Mouse (Mus musculus) MEL (cell line): ENCODE results near the gene Pnpla2. TPM values are rescaled to one million over a fixed set of nuclear protein-coding genes. Genes with fewer than 3 reads are reported as not detected.

ENCODE experiments used
- DNase-seq: peaks from one replicate; pipeline ENCODE4 v3.0.0; 2011; ENCODE audit warnings: low read depth, low spot score
- H3K27ac ChIP-seq: 2 replicates; pipeline ENCODE4 v1.5.1; 2012; ENCODE audit warnings: low read depth, mild to moderate bottlenecking, control low read depth, low read length, moderate library complexity; ENCODE audit not compliant: control insufficient read depth
- H3K27me3 ChIP-seq, 2 experiments: fragments of 150-350 bp in 1 of 2; sonication (generic) in 1 of 2; 2 replicates each; pipeline ENCODE4 v1.6.1; 2012; ENCODE audit warnings: low read length in 2 of 2, mild to moderate bottlenecking in 2 of 2, improper control_type of control experiment in 1 of 2, moderate library complexity in 1 of 2; ENCODE audit not compliant: insufficient read depth in 2 of 2, control insufficient read depth in 1 of 2
- H3K36me3 ChIP-seq, 2 experiments: 2 replicates each; pipeline ENCODE4 v1.6.1; 2012 to 2014; ENCODE audit warnings: low read length in 2 of 2, improper control_type of control experiment in 1 of 2, inconsistent platforms in 1 of 2, mild to moderate bottlenecking in 1 of 2; ENCODE audit not compliant: insufficient read depth in 2 of 2, control insufficient read depth in 1 of 2
- H3K4me1 ChIP-seq, 2 experiments: fragments of 150-350 bp in 1 of 2; sonication (generic) in 1 of 2; 2 replicates each; pipeline ENCODE4 v1.6.1; 2012; ENCODE audit warnings: low read length in 2 of 2, improper control_type of control experiment in 1 of 2, mild to moderate bottlenecking in 1 of 2; ENCODE audit not compliant: insufficient read depth in 2 of 2, control insufficient read depth in 1 of 2
- H3K4me3 ChIP-seq, 2 experiments: fragments of 150-350 bp in 1 of 2; sonication (generic) in 1 of 2; 2 replicates each; pipeline ENCODE4 v1.5.1; 2012; ENCODE audit warnings: low read depth in 2 of 2, low read length in 2 of 2, mild to moderate bottlenecking in 2 of 2, moderate library complexity in 2 of 2, control low read depth in 1 of 2, improper control_type of control experiment in 1 of 2; ENCODE audit not compliant: control insufficient read depth in 1 of 2, insufficient read depth in 1 of 2
- H3K79me2 ChIP-seq: 2 replicates; pipeline ENCODE4 v1.6.1; 2012; ENCODE audit warnings: mild to moderate bottlenecking, low read length, moderate library complexity; ENCODE audit not compliant: control insufficient read depth, poor library complexity, insufficient read depth
- H3K9ac ChIP-seq: 2 replicates; pipeline ENCODE4 v1.6.1; 2012; ENCODE audit warnings: low read depth, mild to moderate bottlenecking, control low read depth, low read length, moderate library complexity; ENCODE audit not compliant: control insufficient read depth, poor library complexity, severe bottlenecking
- H3K9me3 ChIP-seq: fragments of 150-350 bp; sonication (generic); replicated peaks from 2 replicates; pipeline ENCODE4 v1.6.1; 2012; ENCODE audit warnings: mild to moderate bottlenecking, low read length, improper control_type of control experiment, moderate library complexity; ENCODE audit not compliant: insufficient read depth
- BHLHE40 ChIP-seq: IDR thresholded peaks from 2 replicates; pipeline ENCODE4 v1.6.1; 2012; ENCODE audit warnings: low read depth, mild to moderate bottlenecking, inconsistent platforms, low read length, improper control_type of control experiment, borderline replicate concordance
- CHD1 ChIP-seq: IDR thresholded peaks from 2 replicates; pipeline ENCODE4 v1.6.1; 2012; ENCODE audit warnings: low read depth, mild to moderate bottlenecking, inconsistent platforms, low read length, improper control_type of control experiment
- CHD2 ChIP-seq: IDR thresholded peaks from 2 replicates; pipeline ENCODE4 v1.6.1; 2011; ENCODE audit warnings: low read length, improper control_type of control experiment
- ELF1 ChIP-seq: IDR thresholded peaks from 2 replicates; pipeline ENCODE4 v1.6.1; 2014; ENCODE audit warnings: low read depth, mild to moderate bottlenecking, inconsistent platforms, low read length, improper control_type of control experiment, moderate library complexity
- EP300 ChIP-seq, 2 experiments: IDR thresholded peaks; 2 replicates each; pipeline ENCODE4 v1.6.1; 2011; ENCODE audit warnings: improper control_type of control experiment in 2 of 2, low read length in 2 of 2, low read depth in 1 of 2, mild to moderate bottlenecking in 1 of 2
- ETS1 ChIP-seq: IDR thresholded peaks from 2 replicates; pipeline ENCODE4 v1.6.1; 2012; ENCODE audit warnings: low read depth, mild to moderate bottlenecking, inconsistent platforms, low read length, improper control_type of control experiment, moderate library complexity
- GATA1 ChIP-seq: IDR thresholded peaks from 2 replicates; pipeline ENCODE4 v1.6.1; 2011; ENCODE audit warnings: low read depth, low read length, improper control_type of control experiment
- HCFC1 ChIP-seq: IDR thresholded peaks from 2 replicates; pipeline ENCODE4 v1.6.1; 2012; ENCODE audit warnings: low read depth, mild to moderate bottlenecking, inconsistent platforms, low read length, improper control_type of control experiment, moderate library complexity
- JUND ChIP-seq: IDR thresholded peaks from 2 replicates; pipeline ENCODE4 v1.6.1; 2011; ENCODE audit warnings: low read depth, mild to moderate bottlenecking, improper control_type of control experiment, low read length
- KAT2A ChIP-seq: conservative IDR thresholded peaks from 2 replicates; pipeline ENCODE4 v1.6.1; 2012; ENCODE audit warnings: low read depth, low read length, improper control_type of control experiment, inconsistent platforms
- MAX ChIP-seq: IDR thresholded peaks from 2 replicates; pipeline ENCODE4 v1.6.1; 2011; ENCODE audit warnings: low read length, improper control_type of control experiment
- MAZ ChIP-seq: IDR thresholded peaks from 2 replicates; pipeline ENCODE4 v1.6.1; 2012; ENCODE audit warnings: low read depth, mild to moderate bottlenecking, inconsistent platforms, low read length, improper control_type of control experiment
- MEF2A ChIP-seq: IDR thresholded peaks from 2 replicates; pipeline ENCODE4 v1.6.1; 2014; ENCODE audit warnings: low read depth, mild to moderate bottlenecking, inconsistent platforms, low read length, improper control_type of control experiment; ENCODE audit not compliant: poor library complexity, insufficient replicate concordance, severe bottlenecking; ENCODE audit errors: extremely low read depth
- MXI1 ChIP-seq: IDR thresholded peaks from 2 replicates; pipeline ENCODE4 v1.6.1; 2011; ENCODE audit warnings: mild to moderate bottlenecking, low read depth, low read length, improper control_type of control experiment
- NELFE ChIP-seq: IDR thresholded peaks from 2 replicates; pipeline ENCODE4 v1.6.1; 2011; ENCODE audit warnings: low read depth, low read length, improper control_type of control experiment
- POLR2A ChIP-seq, 2 experiments: IDR thresholded peaks; 2 replicates each; pipeline ENCODE4 v1.6.1; 2011 to 2012; ENCODE audit warnings: low read length in 2 of 2, mild to moderate bottlenecking in 2 of 2, control low read depth in 1 of 2, improper control_type of control experiment in 1 of 2, low read depth in 1 of 2, moderate library complexity in 1 of 2; ENCODE audit not compliant: control insufficient read depth in 1 of 2, insufficient read depth in 1 of 2, poor library complexity in 1 of 2
- POLR2AphosphoS5 ChIP-seq: IDR thresholded peaks from 2 replicates; pipeline ENCODE4 v1.6.1; 2012; ENCODE audit warnings: low read depth, borderline replicate concordance, mild to moderate bottlenecking, inconsistent platforms, low read length, moderate library complexity, mixed read lengths
- RAD21 ChIP-seq: IDR thresholded peaks from 2 replicates; pipeline ENCODE4 v1.6.1; 2011; ENCODE audit warnings: mild to moderate bottlenecking, low read depth, low read length, improper control_type of control experiment
- SIN3A ChIP-seq: IDR thresholded peaks from 2 replicates; pipeline ENCODE4 v1.6.1; 2012; ENCODE audit warnings: low read length, improper control_type of control experiment, inconsistent platforms
- TAL1 ChIP-seq: IDR thresholded peaks from 2 replicates; pipeline ENCODE4 v1.6.1; 2012; ENCODE audit warnings: mild to moderate bottlenecking, inconsistent platforms, low read length, moderate library complexity, mixed read lengths
- TCF12 ChIP-seq: IDR thresholded peaks from 2 replicates; pipeline ENCODE4 v1.6.1; 2014; ENCODE audit warnings: low read depth, mild to moderate bottlenecking, inconsistent platforms, low read length, improper control_type of control experiment, moderate library complexity
- UBTF ChIP-seq: IDR thresholded peaks from 2 replicates; pipeline ENCODE4 v1.6.1; 2012; ENCODE audit warnings: low read depth, mild to moderate bottlenecking, inconsistent platforms, low read length, improper control_type of control experiment, moderate library complexity, borderline replicate concordance; ENCODE audit not compliant: insufficient read depth
- USF1 ChIP-seq: IDR thresholded peaks from 2 replicates; pipeline ENCODE4 v1.6.1; 2014; ENCODE audit warnings: low read depth, mild to moderate bottlenecking, inconsistent platforms, low read length, improper control_type of control experiment, moderate library complexity
- USF2 ChIP-seq, 2 experiments: IDR thresholded peaks; 2 replicates each; pipeline ENCODE4 v1.6.1; 2011 to 2012; ENCODE audit warnings: improper control_type of control experiment in 2 of 2, low read length in 2 of 2, borderline replicate concordance in 1 of 2, inconsistent platforms in 1 of 2, low read depth in 1 of 2, mild to moderate bottlenecking in 1 of 2; ENCODE audit not compliant: insufficient read depth in 1 of 2
- ZC3H11A ChIP-seq: IDR thresholded peaks from 2 replicates; pipeline ENCODE4 v1.6.1; 2012; ENCODE audit warnings: low read depth, mild to moderate bottlenecking, inconsistent platforms, low read length, improper control_type of control experiment
- ZNF384 ChIP-seq: IDR thresholded peaks from 2 replicates; pipeline ENCODE4 v1.6.1; 2012; ENCODE audit warnings: low read depth, mild to moderate bottlenecking, inconsistent platforms, low read length, improper control_type of control experiment
- polyA plus RNA-seq, 2 experiments: library from polyadenylated mRNA; stranded (reverse) in 1 of 2; unstranded in 1 of 2; fragments of >175 nt in 1 of 2; fragments of >200 nt in 1 of 2; gene quantifications; 2 replicates each; pipeline versions ENCODE4 v1.2.1 to v1.2.4; 2012; ENCODE audit warnings: low replicate concordance in 2 of 2, low read depth in 1 of 2; ENCODE audit not compliant: insufficient read length in 2 of 2, insufficient read depth in 1 of 2, missing spikeins in 1 of 2
- total RNA-seq: library from RNA; depleted of rRNA; stranded (reverse); fragments of 300-350 nt; gene quantifications from 2 replicates; pipeline ENCODE4 v1.2.3, GENCODE M21; 2012

Pnpla2 gene
- total and polyA plus RNA-seq, 3 experiments, result 8.3 to 38.6 TPM; not detected in 1

DNA sequence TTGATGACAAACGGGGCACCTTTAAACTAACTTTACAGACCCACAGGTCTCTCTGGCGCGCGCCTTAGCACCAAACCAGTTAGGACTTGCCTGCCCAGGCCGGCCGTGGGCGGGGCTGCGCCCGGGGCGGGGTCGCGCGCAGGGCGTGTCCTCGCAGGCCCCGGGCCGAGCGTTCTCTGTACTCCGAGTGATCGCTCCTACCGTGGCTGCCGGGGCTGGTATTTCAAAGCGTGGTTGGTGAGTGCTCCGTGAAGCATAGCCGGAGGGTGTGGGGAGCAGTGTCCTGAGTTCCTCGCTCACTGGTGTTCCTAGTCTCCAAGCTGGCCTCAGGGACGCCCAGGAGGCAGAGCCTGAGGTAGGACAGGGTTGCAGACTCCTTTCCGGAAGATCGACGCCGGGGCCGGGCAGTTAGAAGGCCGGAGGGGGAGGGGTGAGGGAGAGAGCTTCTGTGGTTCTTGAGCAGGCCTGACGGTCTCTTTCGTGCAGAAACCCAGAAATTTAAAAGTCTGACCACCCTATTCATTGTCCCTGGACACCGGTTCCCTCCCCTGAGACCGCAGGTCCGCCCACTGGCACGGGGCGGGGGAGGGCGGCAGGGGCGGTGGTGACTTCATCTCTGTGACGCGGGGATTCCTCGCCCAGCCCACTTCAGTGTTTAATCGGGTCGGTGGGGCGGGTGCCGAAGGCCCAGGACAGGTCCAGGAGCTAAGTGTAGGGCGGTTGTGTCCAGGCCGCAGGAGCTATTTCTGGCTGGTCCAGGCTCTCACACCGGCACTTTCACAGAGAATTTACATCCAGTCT, 12.4 kb downstream of the Pnpla2 start, which contains the start of gene Cd151 (continued):
- no peak for TF ChIP-seq ELF1
- TF ChIP-seq CHD2, result no peak
- TF ChIP-seq BHLHE40, result peak; percentile 68
- no peak for TF ChIP-seq TAL1

DNA sequence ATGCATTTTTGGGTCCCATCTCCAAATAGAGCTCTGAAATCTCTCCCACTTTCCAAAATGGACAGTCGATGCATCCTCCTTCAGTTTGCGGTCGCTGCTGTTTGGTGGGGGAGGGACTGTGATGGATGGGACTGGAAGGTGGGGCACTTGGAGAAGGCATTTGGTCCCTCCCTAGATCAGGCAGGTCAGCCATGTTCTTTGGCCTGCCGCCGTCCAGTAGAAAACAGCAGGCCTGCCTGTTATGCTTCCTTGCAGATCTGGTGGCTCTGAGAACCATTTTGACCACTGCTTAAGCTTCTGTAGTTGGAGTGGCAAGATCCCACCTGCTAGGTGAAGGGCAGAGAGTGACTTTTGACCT, 13.1 kb downstream of the Pnpla2 start:
- Histone ChIP-seq H3K4me1 (peaks cover 5 to 25% of the 10 kb centered on the region in 2 experiments), H3K4me3 (peak overlapping the region; percentile 87 to 97), H3K36me3 (peaks cover 0 to 9% of the 10 kb centered on the region in 2 experiments; a peak in 2 of 4 replicates), H3K27me3 (no peaks in the 10 kb centered on the region), H3K79me2 (peaks cover 14% of the 10 kb centered on the region), H3K27ac (peak overlapping the region; percentile 92), H3K9me3 (no peaks in the 10 kb centered on the region), H3K9ac (peak overlapping the region; percentile 88)
- peak; percentile 64 for DNase-seq
- TF ChIP-seq MXI1, result no peak; the same call in 1 of the 2 replicates
- TF ChIP-seq UBTF, result no peak
- no peak for TF ChIP-seq RAD21
- no peak for TF ChIP-seq POLR2AphosphoS5
- no peak for TF ChIP-seq ETS1
- no peak for TF ChIP-seq JUND
- no peak for TF ChIP-seq SIN3A

DNA sequence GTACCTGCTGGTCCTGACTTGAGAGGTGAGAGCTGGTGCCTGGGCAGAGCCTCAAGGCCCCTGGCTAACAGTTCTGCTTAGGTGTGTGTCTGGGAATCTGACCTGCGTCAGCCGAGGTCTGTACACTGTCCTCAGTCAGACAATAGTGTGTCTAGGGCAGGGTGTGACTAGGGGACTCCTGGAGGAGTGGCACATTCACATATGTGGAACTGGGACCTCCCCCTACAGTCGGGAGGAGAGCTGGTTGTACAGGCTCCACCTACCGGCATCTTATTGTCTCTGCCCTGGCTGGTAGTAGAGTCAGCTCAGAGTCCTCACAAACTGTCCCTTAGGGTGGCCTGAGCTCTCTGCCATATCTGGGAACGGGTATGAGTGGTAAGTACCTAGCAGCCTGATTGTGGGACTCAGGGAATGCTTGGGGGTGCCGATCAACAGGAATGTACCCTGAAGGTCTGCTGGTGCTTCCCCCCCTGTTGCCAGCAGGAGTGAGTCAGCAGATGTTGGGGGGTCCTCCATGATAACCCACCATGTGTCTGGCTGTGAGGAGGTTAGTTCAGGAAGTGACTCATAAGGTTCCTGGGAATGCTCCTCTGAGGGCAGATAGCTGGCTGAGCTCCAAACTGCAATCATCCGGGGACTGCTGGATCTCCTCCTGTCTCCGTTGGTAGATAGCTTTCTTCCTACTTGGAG, 13.7 kb downstream of the Pnpla2 start:
- peak; percentile 95 for DNase-seq
- H3K36me3 ChIP-seq, result peaks cover 0 to 12% of the 10 kb centered on the region in 2 experiments; a peak in 2 of 4 replicates
- peaks cover 18% of the 10 kb centered on the region for H3K79me2 ChIP-seq
- H3K4me1 ChIP-seq, result peaks cover 8 to 29% of the 10 kb centered on the region in 2 experiments
- no peaks in the 10 kb centered on the region for H3K9me3 ChIP-seq
- peak overlapping the region; percentile 88 for H3K9ac ChIP-seq
- peak overlapping the region; percentile 87 to 97 for H3K4me3 ChIP-seq
- peak overlapping the region; percentile 92 for H3K27ac ChIP-seq
- H3K27me3 ChIP-seq, result no peaks in the 10 kb centered on the region
- TF ChIP-seq KAT2A (no peak), MAZ (no peak), TCF12 (peak; percentile 1; the same call in 1 of the 2 replicates), GATA1 (peak; percentile 49), ZNF384 (no peak), MAX (peak; percentile 73), ETS1 (peak; percentile 93), BHLHE40 (no peak), NELFE (peak; percentile 63), RAD21 (no peak), USF1 (no peak), CHD1 (no peak), TAL1 (peak; percentile 78), EP300 (IDR thresholded peaks at IDR 0.05; ENCODE audit: low read depth in 1 of 2, low read length in 2 of 2) (peak; percentile 74 to 75), HCFC1 (no peak), MEF2A (no peak), MXI1 (peak; percentile 60), USF2 (IDR thresholded peaks at IDR 0.05; ENCODE audit: borderline replicate concordance in 1 of 2, insufficient read depth in 1 of 2, low read depth in 1 of 2, low read length in 2 of 2) (no peak), POLR2A (IDR thresholded peaks at IDR 0.05; ENCODE audit: control insufficient read depth in 1 of 2, insufficient read depth in 1 of 2, low read depth in 1 of 2, low read length in 2 of 2, poor library complexity in 1 of 2) (peak in 1 of 2 experiments; percentile 64; a peak in 1 of 4 replicates), ZC3H11A (no peak), CHD2 (no peak), UBTF (no peak)
